Mouse (Mus musculus) cerebellum, adult (tissue): ENCODE measurements at regions not wholly inside any gene's neighbourhood (a gene's known extent, or its start where the extent isn't known, plus 50 kb on each side); places are given as distances from the start of the nearest gene placed in this dataset.

Experiments
- ATAC-seq: cut with Nextera tagmentation; 2 replicates; pipeline ENCODE4 v1.9.2; 2017; ENCODE audit warnings: mild to moderate bottlenecking, moderate library complexity, mixed read lengths; ENCODE audit not compliant: insufficient number of reproducible peaks, low FRiP score, low TSS enrichment

- ATAC-seq: no peak
Measured at GRCm38 (mm10) chr3:150752787-150753186, 684.9 kb upstream of the Adgrl4 start.

- no peak for ATAC-seq
Measured at GRCm38 (mm10) chr3:150759854-150760253, 677.8 kb upstream of the Adgrl4 start.

- ATAC-seq: no peak
Measured at GRCm38 (mm10) chr3:150784576-150784975, 653.1 kb upstream of the Adgrl4 start.

GRCm38 (mm10) chr3:150817807-150818206, 619.9 kb upstream of the Adgrl4 start:
- no peak for ATAC-seq

GRCm38 (mm10) chr3:150819369-150819768, 618.3 kb upstream of the Adgrl4 start:
- ATAC-seq: peak; percentile 64; the same call in 1 of the 2 replicates

GRCm38 (mm10) chr3:150820039-150820438, 617.6 kb upstream of the Adgrl4 start:
- peak; percentile 72 for ATAC-seq

- ATAC-seq: no peak
Measured at GRCm38 (mm10) chr3:150846029-150846428, 591.7 kb upstream of the Adgrl4 start.

- no peak for ATAC-seq
Measured at GRCm38 (mm10) chr3:150852107-150852506, 585.6 kb upstream of the Adgrl4 start.

GRCm38 (mm10) chr3:150896668-150897067, 541.0 kb upstream of the Adgrl4 start:
- no peak for ATAC-seq

GRCm38 (mm10) chr3:150910091-150910490, 527.6 kb upstream of the Adgrl4 start:
- ATAC-seq: no peak

GRCm38 (mm10) chr3:150954897-150955296, 482.8 kb upstream of the Adgrl4 start:
- ATAC-seq: no peak

GRCm38 (mm10) chr3:150999652-151000051, 438.0 kb upstream of the Adgrl4 start:
- no peak for ATAC-seq

- no peak for ATAC-seq
Measured at GRCm38 (mm10) chr3:151000217-151000616, 437.5 kb upstream of the Adgrl4 start.

- 0 out of 2 replicates have a peak, but pooled peaks have one; percentile 36 for ATAC-seq
Measured at GRCm38 (mm10) chr3:151001881-151002412, 435.7 kb upstream of the Adgrl4 start.

GRCm38 (mm10) chr3:151003524-151003923, 434.2 kb upstream of the Adgrl4 start:
- ATAC-seq: no peak

- ATAC-seq: no peak
Measured at GRCm38 (mm10) chr3:151003990-151004389, 433.7 kb upstream of the Adgrl4 start.

GRCm38 (mm10) chr3:151020014-151020413, 417.7 kb upstream of the Adgrl4 start:
- no peak for ATAC-seq

- no peak for ATAC-seq
Measured at GRCm38 (mm10) chr3:151057491-151057890, 380.2 kb upstream of the Adgrl4 start.

- ATAC-seq: no peak
Measured at GRCm38 (mm10) chr3:151072322-151072721, 365.4 kb upstream of the Adgrl4 start.

GRCm38 (mm10) chr3:151116831-151117230, 320.9 kb upstream of the Adgrl4 start:
- no peak for ATAC-seq

- no peak for ATAC-seq
Measured at GRCm38 (mm10) chr3:151117583-151118041, 320.1 kb upstream of the Adgrl4 start.

- no peak for ATAC-seq
Measured at GRCm38 (mm10) chr3:151124131-151124530, 313.6 kb upstream of the Adgrl4 start.

GRCm38 (mm10) chr3:151146889-151147288, 290.8 kb upstream of the Adgrl4 start:
- ATAC-seq: no peak
